Mouse (Mus musculus) gastrocnemius, postnatal 25 days (tissue): ENCODE data around the gene Ahcyl2. TPM values are rescaled to one million over a fixed set of nuclear protein-coding genes. Genes with fewer than 3 reads are reported as not detected.

Experiments used
- DNase-seq: peaks from one replicate; pipeline ENCODE4 v3.0.0; 2022
- total RNA-seq, 2 experiments: library from RNA; stranded (reverse); gene quantifications; 1 replicate in 1 of 2; 2 replicates in 1 of 2; pipeline ENCODE4 v1.2.3; 2021

Ahcyl2 gene
- total RNA-seq, 2 experiments from 2014 or later, result 16.0 to 19.0 TPM

GRCm38 (mm10) chr6:29770672-29771321 is 3.0 kb downstream of the Ahcyl2 start:
- no peak for DNase-seq

DNA sequence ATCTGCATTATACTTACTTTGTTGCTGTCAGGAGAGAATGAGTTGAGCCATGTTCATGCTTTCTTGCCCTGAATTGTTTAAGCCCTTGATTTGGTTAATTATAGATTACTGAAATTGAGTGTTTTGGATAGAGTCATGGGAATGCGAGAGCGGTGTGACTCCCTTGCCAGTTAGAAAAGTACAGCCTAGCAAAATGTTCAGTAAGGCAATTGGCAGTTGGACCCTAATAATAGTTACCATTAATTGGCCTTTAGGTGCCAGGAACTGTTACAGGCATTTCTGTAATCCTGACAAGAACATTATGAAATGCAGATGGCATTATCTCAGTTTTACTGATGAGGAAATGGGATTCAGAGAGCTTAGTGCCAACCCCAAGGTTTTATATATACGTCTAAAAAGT is 4.4 kb downstream of the Ahcyl2 start:
- DNase-seq, result no peak

DNA sequence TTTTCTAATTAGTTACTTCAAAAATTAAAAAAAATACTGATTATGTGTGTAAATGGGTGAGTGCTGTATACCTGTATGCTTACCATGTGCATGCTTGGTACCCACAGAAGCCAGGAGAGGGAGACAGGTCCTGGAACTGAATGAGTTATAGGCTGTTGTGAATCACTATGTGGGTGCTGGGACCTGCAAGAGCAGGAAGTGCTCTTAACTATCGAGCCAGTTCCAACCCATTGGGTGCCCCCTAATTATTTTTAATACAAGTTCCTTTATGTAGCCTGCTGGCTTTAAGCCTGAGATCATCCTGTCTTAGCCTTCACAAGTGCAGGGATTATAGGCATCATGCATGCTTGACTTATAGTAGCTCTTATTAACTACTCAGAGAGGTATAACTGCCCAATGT is 6.3 kb downstream of the Ahcyl2 start:
- DNase-seq, result no peak

DNA sequence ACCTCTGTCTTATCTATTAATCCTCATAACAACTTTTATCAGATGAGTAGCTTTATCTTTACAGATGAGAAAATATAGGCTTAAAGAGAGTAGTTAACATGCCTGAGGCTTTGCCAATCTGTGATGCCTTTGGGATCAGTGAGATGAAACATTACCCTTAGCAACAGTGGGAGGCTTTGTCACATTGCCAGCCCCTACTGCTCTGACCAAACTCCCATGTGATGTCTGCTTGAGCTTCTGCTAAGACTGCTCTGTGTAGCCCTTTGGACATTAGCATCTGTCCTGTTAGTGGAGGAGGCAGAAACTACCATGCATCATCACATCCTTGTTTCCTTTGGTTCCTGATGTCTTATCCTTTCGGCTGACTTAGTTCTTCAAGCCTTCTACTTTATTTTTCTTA is 7.8 kb downstream of the Ahcyl2 start:
- no peak for DNase-seq

DNA sequence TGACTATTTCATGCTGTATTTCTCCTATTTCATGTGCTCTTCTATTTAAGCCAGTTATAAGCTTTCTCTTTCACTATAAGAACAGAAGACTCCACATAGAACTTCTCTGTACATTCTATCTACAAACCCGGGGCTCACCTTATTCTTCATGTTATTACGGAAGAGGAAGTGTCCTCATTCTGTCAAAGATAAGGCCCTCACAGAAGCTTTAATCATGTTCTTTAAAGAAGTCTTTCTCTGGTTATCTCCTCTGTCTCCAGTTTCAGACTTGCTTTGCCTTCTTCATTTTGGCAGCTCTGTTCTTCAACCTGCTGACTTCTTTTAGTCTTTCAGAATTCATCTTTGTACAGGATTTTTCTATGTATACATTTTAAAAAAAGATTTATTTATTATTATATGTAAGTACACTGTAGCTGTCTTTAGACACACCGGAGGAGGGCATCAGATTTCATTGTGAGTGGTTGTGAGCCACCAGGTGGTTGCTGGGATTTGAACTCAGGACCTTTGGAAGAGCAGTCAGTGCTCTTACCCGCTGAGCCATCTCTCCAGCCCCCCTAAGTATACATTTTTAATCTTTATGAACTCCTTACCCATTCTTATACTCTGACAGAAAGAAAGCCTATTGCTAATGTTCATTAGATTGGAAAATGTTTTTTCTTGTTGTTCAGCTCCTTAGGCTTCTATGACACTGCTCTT is 8.9 kb downstream of the Ahcyl2 start:
- DNase-seq, result no peak

DNA sequence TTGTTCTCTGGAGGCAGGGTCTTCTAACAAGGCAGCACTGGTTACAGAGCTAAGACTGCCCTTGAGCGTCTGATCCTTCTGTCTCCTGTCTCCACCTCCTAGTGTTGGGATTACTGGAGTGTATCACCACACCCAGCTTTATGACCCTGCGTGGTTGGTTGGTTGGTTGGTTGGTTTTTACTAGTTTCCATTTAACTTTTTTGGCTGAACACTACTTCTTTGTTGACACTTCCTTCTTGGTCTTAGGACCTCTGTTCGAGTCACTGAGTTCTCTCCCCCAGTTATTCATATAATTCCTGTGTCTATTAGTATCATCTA is 9.4 kb downstream of the Ahcyl2 start:
- DNase-seq, result no peak

- no peak for DNase-seq
Measured at GRCm38 (mm10) chr6:29780082-29780481, 12.3 kb downstream of the Ahcyl2 start.

GRCm38 (mm10) chr6:29780571-29780970 is 12.8 kb downstream of the Ahcyl2 start:
- no peak for DNase-seq

- no peak for DNase-seq
Measured at GRCm38 (mm10) chr6:29782239-29782638, 14.4 kb downstream of the Ahcyl2 start.

GRCm38 (mm10) chr6:29783960-29784359 is 16.1 kb downstream of the Ahcyl2 start:
- no peak for DNase-seq

- DNase-seq, result no peak
Measured at GRCm38 (mm10) chr6:29784413-29785021, 16.7 kb downstream of the Ahcyl2 start.

DNA sequence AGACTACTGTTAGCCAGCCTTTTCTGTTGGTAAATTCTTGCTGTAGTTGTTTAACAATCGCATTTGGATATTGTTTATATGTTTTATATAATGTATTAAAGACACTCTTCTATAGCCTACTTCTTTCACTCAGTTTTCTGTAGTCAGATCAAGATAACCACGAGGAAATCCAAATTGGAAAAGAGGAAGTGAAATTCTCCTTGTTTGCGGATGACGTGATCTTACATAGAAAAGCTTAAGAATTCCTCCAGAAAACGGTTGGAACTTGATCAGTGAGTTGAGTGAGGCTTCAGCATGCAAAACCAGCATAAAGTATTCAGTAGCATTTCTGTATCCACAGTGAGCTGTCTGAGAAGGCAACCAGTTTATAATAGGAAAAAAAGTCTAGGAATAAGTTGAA is 17.9 kb downstream of the Ahcyl2 start:
- DNase-seq, result no peak

DNA sequence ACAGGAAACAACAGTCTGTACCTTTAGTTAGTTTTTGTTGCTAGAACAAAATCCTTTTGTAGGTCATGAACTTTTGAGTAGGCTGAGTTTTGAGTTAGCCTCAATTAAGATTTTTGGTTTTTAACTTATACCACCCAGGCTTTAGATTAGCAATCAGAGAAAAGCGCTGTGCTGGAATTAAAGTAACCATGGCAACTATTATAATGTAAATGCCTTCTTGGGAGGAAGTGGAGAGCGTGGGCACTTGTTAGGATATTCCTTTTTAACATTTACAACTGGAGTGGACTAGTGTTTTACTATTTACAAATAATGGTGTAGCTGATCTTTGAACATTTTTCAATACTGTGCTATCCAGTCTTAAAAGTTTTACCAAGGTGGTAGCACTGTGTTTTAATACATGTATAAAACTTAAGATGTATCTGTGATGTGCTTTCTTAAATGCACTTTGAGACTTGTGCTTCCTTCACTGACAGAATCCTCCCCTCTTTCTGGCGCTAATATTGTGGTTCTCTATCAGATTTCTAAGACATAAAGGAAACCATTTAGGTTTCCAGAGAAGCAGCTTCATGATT is 21.1 kb downstream of the Ahcyl2 start:
- no peak for DNase-seq

DNA sequence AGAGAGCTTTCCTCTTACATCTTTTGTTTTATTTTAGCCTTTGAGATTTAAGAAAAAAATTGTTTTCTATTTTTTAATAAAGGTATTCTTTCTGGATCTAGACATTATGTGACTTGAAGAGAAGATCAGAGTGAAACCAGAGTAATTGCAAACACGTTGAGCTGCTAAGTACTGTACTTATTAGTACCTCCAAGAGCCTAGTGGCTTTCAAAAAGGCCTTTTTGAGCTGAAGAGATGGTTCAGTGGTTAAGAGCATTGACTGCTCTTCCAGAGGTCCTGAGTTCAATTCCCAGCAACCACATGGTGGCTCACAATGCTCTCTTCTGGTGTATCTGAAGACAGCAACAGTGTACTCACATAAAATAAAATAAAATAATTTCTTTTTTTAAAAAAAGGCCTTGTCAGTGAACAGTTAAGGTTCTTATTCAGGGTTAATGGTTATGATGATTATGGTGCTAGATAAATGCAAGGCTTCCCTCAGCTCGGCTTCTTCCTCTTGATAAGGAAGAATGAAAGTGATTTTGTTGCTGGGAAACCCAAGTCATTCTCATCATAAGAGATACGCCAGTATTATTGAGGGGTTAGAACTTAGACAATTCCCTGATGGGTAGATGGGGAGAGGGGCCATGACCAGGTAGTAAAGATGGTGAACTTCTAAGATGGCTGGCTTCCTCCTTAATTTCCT is 22.3 kb downstream of the Ahcyl2 start:
- DNase-seq, result no peak

- no peak for DNase-seq
Measured at GRCm38 (mm10) chr6:29793520-29793919, 25.7 kb downstream of the Ahcyl2 start.

DNA sequence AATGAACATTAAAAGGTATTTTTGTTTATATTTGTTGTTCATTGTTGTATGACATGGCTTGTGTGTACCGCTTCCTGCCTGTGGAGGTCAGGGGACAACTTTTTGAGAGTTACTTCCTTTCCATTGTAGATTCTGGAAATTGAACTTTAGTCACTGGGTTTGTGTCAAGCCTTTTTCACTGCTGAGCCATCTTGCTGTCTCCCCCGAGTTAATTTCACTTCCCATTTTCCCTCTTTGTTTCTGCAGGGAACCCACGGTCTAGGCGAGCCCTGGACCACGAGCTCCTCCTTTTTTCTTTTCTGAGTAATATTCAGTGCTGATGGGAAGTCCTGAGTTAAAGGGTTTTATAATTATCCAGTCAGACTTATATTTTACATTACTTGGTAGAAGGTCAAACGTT is 26.8 kb downstream of the Ahcyl2 start:
- DNase-seq, result no peak

DNA sequence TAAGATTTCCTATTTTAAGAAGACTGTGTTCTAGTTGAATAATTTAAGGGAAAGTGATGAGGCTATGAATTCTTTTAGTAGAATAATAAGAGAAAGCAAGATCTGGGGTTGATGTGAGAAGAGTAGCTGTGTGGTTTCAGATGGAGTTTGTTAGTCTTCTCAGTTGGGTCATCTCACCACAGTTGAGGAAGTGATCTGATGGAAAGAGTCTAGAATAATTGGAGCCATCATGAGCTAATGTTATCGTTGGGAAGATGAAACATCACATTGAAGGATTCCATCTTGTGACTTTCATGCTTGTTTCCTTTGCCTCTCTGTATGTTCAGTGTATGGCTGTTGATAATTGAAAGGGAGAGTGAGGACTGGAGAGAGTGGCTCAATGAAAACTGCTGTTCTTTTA is 35.2 kb downstream of the Ahcyl2 start:
- no peak for DNase-seq

- DNase-seq, result no peak
Measured at GRCm38 (mm10) chr6:29804006-29804405, 36.2 kb downstream of the Ahcyl2 start.

DNA sequence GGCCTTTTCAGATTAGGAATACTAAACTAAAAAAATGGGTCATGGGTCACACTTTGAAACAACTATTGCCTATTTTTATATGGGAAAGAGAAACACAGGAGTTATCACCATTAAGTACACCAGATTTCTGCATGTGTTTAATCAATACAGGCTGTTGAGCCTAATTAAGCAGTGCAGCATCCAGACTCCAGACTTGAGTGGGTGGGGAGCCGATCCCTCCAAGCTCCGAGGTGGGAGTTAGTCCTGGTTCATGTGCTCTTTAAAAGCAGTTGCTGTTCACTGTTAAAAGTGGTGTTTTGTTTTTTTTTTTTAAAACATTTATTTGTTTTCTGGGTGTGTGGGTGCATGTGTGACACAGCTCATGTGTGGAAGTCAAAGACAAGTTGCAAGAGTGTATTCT is 37.6 kb downstream of the Ahcyl2 start:
- DNase-seq, result no peak

DNA sequence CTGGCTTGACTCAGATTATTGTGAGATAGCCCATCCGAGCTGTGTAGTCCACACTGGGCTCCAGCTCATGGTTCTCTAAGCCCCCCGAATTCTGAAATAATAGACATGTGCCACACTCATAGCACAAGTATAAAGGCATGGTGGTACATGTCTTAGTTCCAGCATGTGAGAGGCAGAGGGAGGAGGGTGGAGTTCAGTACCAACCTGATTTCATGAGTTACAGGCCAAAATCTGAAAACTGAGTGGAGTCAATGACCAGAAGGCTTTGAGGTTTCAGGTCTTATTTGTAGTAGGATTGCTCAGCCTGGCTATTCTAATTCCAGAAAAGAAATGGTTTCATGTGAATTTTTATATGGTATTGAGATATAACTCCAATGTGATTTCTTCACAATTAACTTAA is 44.3 kb downstream of the Ahcyl2 start:
- no peak for DNase-seq

DNA sequence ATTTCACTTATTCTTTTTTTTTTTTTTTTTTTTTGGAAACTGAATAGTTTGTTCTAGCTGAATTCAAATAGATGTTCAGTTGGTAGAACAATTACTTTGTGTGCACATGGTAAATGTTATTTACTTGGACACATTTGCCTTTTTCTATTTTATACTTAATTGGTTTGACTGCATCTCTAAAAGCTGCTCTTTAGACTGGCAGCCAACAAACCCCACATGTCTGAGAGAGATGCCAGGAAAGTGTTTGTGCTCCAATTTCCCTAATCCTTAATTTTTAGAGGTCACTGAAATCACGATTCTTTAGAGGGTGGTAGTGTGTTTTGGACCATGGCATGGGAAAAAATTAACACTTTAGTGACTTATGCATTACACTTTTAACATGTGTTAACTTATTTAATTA is 44.8 kb downstream of the Ahcyl2 start:
- no peak for DNase-seq

- DNase-seq, result no peak
Measured at GRCm38 (mm10) chr6:29814616-29815015, 46.8 kb downstream of the Ahcyl2 start.

DNA sequence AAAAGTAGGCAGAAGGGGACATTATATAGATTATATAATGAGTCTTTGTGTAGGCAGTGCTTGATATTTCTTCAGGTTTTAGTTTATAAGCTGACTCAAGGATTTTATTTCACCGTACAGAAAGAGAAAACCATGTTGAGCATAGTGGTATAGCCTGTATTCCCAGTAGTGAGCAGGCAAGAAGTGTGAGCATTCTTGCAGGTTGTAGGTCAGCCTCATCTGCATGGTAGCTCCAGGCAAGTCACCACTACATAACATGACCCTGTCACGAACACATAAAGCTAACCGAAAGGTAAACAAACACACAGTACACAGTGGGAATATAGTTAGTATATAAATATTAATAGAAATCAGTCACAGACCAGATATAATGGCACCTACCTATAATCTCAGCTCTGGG is 47.2 kb downstream of the Ahcyl2 start:
- no peak for DNase-seq
